Mouse (Mus musculus) activated CD4-positive, CD25-positive, alpha-beta regulatory T cell, adult 4 months (primary cell): ENCODE data around the gene Gdpd1. TPM values are rescaled to one million over a fixed set of nuclear protein-coding genes. Genes with fewer than 3 reads are reported as not detected.
"Not testable (repeated sequence)": the region's sequence is repeated elsewhere in the genome, so short reads cannot be mapped to it uniquely, and the experiment has no call there.

Experiments used
- ATAC-seq: one replicate; pipeline ENCODE4 v1.8.0; 2017
- polyA plus RNA-seq, 2 experiments: library from polyadenylated mRNA; unstranded; fragments of 100-300 nt; shearing (Covaris generic); gene quantifications; one replicate each; pipeline ENCODE4 v1.2.1; 2017

The Gdpd1 gene
- polyA plus RNA-seq, result under 1 TPM in 1 of 2 experiments, not detected in 1; 0.24 TPM

GRCm38 (mm10) chr11:87073866-87074440, at the start of gene Gdpd1:
TSS of gene Gdpd1 (minus strand) at chr11:87074062.
- peak; percentile 52 for ATAC-seq

GRCm38 (mm10) chr11:87121864-87122263, 48.0 kb upstream of the Gdpd1 start:
- no peak for ATAC-seq

- ATAC-seq, result no peak
Measured at GRCm38 (mm10) chr11:87110172-87110909, 36.5 kb upstream of the Gdpd1 start.

GRCm38 (mm10) chr11:87109519-87110171, 35.8 kb upstream of the Gdpd1 start:
- ATAC-seq, result no peak

GRCm38 (mm10) chr11:87108755-87109518, 35.1 kb upstream of the Gdpd1 start, which contains the start of gene Ska2:
TSS of gene Ska2 (plus strand) at chr11:87109234.
- peak; percentile 92 for ATAC-seq

GRCm38 (mm10) chr11:87108409-87108754, 34.5 kb upstream of the Gdpd1 start, which contains the start of gene Prr11:
TSS of gene Prr11 (minus strand) at chr11:87108708.
- ATAC-seq, result no peak

- ATAC-seq, result no peak
Measured at GRCm38 (mm10) chr11:87087142-87087541, 13.3 kb upstream of the Gdpd1 start.

- ATAC-seq, result peak; percentile 92
Measured at GRCm38 (mm10) chr11:87086290-87086984, 12.6 kb upstream of the Gdpd1 start, which contains the start of gene Smg8. TSS of gene Smg8 (minus strand) at chr11:87086774.

- no peak for ATAC-seq
Measured at GRCm38 (mm10) chr11:87085461-87085860, 11.6 kb upstream of the Gdpd1 start.

- no peak for ATAC-seq
Measured at GRCm38 (mm10) chr11:87083712-87084111, 9.8 kb upstream of the Gdpd1 start.

GRCm38 (mm10) chr11:87073343-87073865, 458 bp downstream of the Gdpd1 start:
- ATAC-seq, result no peak

GRCm38 (mm10) chr11:87062087-87062486, 11.8 kb downstream of the Gdpd1 start:
- ATAC-seq, result no peak

- no peak for ATAC-seq
Measured at GRCm38 (mm10) chr11:87060410-87060809, 13.5 kb downstream of the Gdpd1 start.

GRCm38 (mm10) chr11:87056286-87056685, 17.6 kb downstream of the Gdpd1 start:
- ATAC-seq, result no peak

GRCm38 (mm10) chr11:87048900-87049299, 25.0 kb downstream of the Gdpd1 start:
- ATAC-seq, result not testable (repeated sequence)

- ATAC-seq, result no peak
Measured at GRCm38 (mm10) chr11:87046968-87047367, 26.9 kb downstream of the Gdpd1 start.

- no peak for ATAC-seq
Measured at GRCm38 (mm10) chr11:87043052-87043451, 30.8 kb downstream of the Gdpd1 start.

GRCm38 (mm10) chr11:87039307-87039963, 34.4 kb downstream of the Gdpd1 start:
- no peak for ATAC-seq

GRCm38 (mm10) chr11:87036180-87036579, 37.7 kb downstream of the Gdpd1 start:
- no peak for ATAC-seq

- ATAC-seq, result no peak
Measured at GRCm38 (mm10) chr11:87028212-87028611, 45.6 kb downstream of the Gdpd1 start.
